Mouse (Mus musculus) ovary, adult 18-20 months (tissue): ENCODE results near the gene Tbc1d4.
A peak's percentile ranks its signal among the peaks of the same experiment; 100 is the strongest.
"Not testable (repeated sequence)": the region's sequence is repeated elsewhere in the genome, so short reads cannot be mapped to it uniquely, and the experiment has no call there.

Experiments used
- DNase-seq: peaks from one replicate; pipeline ENCODE4 v3.0.0; 2022; ENCODE audit warnings: low spot score, mixed read lengths

The Tbc1d4 gene

DNA sequence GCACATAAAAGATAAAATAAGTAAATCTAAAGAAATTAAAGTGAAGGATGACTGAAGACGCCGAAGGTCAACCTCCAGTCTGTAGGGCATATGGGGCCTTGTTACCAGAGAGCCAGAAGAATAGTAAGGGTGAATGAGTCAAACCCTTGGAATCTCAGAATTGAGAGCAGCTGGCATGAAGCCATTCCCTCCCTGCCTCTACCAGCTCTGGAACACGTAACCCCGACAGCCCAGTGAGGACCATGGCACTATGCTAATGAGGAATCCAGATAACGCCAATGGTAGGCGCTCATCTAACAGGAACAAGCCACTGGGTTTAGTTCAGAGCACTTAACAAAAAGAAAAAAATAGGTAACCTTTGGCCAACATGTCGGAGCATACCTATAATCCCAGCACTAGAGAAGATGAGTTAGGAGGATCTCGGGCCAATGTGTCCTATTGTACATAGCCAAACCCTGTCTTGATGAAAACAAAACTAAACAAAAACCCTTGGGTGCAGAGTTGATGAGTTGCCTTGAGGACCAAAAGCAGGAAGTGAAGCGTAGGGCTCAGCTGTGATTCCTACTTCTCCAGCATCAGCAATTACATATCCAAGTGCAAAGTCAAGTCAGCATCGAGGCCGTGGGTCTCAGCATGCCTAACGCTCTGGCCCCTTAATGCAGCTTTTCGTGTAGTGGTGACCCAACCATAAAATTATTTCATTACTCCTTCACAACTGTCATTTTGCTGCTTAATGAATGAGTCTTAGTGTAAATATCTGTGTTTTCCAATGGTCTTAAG is 13.5 kb downstream of the Tbc1d4 start:
- no peak for DNase-seq

DNA sequence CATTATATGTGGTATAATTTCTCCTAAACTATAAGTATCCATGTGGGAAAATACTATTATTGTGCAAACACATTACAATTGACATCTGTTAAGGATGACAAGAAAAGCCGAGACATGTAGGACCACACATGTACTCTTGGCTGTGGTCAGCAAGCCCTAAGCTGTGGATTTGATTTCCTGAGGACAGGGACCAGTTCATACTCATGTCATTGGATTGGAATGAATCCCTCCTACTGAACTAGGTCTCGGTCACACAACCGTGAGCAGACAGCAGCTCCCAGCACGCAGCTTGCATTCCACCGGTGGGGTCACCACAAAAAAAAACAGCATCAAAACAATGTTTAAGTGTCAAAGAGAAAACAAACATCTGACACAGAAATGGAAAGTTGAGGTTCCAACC is 15.0 kb downstream of the Tbc1d4 start:
- DNase-seq: no peak

DNA sequence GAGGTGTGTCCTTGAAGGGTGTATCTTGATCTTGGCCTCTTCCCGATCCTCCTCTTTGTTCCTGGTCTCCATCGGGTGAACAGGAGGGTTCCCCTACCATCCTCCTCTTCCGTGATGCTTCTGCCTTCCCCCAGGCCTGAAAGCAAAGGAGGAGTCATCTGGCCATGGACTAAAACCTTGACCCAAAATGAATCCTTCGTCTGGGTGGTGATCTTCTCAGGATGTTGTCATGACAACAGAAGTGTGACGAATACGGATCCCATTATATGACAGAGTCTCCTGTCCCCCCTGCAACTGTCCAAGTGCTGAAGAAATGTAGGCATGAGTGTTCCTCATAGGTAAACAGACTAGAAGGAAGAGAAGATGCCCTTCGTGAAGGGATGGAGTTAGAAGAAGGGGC is 15.7 kb downstream of the Tbc1d4 start:
- no peak for DNase-seq

DNA sequence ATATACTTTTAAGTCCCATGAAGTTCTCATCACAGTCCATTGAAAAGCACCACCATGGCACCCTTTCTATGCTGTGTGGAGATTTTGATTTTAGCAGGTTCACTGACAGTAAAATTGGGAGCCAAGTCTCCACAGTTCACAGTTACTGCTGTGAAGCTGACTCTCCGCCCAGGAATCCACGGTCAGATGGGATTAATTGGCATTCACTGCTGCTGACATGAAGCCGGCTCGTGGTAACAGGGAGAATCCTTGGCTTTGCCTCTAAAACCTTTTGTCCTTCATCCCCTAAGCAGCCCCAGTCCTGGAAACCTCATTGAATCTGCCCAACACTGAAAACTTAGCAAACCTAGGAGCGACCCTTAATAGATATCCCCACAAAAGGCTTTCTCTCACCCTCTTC is 17.9 kb downstream of the Tbc1d4 start:
- DNase-seq: no peak

DNA sequence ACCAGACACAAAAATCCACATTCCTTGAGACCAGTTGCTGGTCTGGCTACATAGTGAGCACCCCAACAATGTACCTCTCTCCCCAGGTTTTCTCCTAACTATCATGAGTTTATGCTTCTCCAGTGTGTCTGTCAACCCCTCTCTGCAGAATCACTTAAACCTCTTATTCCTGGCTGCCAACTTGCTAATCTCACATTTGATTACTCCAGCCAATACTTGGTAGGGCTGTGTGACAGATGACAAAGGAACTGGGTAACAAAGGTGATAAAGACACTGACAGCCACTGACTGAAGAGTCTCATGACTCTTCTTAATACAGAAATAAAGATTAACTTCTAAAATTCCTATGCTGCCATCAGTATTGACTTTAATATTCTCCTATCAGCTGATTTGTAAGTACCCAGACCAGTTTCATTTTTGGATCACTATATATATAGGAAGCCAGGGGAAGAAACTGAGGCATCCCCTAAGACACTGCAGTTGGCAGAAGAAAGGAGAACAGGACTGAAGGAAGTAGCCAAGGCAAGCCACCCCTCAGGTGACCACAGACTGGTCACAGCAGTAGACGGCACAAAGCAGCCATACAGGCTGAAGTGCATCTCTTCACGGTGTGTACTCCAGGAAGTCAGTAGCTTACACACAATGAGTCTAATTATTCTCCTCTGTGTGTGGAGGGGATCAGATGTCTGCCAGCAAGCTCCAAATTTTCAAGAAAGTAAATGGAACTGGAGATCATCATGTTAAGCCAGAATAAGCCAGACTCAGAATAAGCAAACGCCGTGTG is 20.6 kb downstream of the Tbc1d4 start:
- DNase-seq: not testable (repeated sequence)

DNA sequence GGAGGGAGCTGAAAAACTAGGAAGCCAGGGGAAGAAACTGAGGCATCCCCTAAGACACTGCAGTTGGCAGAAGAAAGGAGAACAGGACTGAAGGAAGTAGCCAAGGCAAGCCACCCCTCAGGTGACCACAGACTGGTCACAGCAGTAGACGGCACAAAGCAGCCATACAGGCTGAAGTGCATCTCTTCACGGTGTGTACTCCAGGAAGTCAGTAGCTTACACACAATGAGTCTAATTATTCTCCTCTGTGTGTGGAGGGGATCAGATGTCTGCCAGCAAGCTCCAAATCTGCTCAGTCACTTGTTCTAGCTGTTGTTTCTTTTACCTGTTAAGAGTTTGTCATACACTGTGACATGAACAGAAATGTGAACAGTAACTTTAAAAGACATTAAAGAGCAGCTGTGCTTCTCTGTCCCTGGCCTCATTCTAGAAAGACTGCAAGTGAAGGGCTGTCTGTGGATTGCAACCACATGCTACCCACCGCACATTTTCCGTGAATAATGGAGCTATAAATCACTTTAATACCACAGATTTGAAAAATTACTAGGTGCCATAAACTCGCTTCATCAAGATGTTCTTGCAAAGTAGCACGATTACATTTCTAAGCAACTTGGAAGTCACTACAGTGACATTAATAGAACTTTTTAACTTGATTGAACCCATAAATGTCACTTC is 21.5 kb downstream of the Tbc1d4 start:
- not testable (repeated sequence) for DNase-seq

DNA sequence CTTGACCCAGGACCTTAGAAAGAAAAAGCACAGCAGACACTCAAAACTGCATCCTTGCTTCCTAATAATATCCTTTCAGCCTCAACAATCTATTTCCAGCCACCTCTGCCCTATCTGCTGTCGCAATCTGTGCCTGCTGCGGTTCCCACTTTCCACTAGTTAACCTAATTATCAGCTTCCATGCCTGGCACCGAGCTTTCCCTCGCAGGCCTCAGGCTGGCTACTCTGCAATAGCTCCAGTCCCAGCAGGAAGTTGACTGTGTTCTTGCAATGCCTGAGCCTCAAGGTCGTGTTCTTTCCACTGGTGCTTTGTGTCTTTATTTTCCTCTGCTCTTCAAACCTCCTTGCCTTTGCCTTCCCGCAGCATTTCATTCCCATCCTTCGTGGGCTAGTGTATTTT is 22.9 kb downstream of the Tbc1d4 start:
- DNase-seq: no peak

DNA sequence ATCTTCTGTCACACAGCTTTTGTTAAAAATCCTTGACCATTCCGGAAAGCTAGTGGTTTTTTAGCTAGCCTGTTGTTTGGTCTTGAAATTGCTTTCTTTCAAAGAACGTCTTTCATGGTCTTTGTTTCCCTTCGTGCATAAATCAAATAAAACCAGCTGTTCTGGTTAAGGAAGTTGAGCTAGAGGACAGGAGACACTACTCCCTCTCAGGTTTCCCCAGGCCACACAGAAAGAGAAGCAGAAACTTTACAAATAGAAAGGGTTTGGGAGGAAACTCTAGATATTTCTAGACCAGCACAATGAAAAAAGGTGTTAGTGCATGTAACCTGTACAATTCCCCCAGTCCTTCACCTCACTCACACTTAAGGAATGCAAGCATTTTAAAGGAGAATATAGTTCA is 33.3 kb downstream of the Tbc1d4 start:
- no peak for DNase-seq

DNA sequence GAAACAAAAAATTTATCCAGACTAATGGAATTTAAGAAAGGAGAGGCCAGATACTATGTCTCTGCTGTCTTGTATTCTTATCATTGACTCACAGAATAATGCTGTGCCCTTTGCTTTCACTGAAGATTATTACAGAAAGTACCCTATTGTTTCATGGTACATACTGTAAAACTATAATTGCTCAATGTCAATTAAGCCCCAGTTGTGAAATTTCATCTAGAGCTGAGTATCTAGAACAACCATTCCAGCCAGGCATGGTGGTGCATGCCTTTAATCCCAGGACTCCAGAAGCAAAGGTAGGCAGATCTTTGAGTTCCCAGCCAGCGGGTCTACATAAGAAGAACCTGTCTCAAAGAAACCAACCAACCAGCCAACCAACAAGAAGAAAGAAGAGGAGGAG is 34.5 kb downstream of the Tbc1d4 start:
- no peak for DNase-seq

DNA sequence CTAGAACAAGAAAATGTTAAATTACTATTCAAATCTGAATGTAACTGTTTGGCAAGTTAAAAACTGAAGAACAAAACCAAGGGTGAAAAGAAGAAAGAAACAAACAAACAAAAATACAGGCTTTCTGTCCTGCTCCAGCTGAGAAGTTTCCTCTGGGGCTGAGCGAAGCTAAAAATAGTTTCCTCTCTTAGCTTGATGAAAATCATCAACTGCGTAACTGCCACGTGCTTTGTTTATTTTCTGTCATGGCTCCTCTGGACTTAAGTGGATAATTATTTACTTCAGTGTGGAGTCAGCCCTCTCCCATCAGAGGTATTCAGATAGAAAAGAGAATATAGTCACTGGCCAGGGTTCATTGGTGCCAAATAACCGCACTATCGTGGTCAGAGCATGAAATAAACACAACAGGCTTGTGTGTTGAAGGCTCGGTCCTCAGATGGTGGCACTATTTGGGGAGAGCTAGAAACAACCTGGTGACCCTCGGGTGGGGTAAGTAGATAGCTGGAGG is 35.8 kb downstream of the Tbc1d4 start:
- DNase-seq: no peak

DNA sequence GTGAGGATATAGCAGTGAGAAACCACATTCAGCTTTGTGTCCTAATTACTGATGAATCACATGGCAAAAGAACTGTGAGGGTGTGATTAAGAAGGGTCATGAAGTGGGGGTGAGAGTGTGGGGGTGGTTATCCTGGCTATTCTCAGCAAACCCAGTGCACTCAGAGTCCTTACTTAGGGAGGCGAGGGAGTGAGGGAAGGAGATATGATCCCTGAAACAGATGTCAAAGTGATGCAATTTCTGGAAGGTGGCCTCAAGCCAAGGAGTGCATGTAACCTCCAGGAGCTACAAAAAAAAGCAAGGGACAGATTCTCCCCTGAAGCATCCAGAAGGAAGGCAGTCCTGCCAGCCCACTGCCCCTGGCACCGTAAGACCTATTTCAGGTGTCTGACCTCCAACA is 40.2 kb downstream of the Tbc1d4 start:
- DNase-seq: peak; percentile 19

DNA sequence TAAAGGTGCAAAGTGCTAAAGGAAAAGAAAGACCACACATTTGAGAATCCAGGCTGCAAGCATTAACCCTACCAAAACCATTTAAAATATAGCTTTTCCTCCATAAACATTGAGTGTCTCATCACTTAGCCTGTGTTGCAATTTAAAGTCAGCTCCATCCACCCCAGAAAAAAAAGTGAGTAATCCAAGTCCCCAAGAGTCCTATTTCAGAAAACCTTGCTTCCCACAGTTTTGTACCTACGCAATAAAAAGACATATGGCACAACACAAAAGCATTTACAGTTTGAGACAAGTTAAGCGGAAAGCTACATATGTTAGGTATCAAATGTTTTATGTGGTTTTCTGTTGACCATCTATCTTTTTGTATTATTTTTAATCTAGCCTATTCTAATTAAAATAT is 42.3 kb downstream of the Tbc1d4 start:
- no peak for DNase-seq

DNA sequence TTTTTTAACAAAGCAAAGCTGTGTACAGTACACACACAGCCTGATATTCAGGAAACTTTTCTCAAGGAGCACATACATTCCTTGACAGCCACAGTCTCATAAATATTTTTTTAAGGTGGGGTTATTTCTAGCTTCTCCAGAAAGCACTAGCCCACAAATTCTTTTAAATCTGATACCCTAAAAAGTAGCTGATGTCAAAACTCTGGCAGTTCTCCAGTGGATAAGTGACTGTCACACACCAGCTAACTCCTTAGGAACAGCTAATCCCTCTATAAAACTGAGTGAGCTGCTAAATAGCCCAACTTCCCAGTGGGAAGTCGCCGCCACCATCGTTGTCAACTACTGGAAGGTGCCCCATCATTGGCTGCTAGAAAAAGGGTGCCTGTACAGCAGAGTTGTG is 43.3 kb downstream of the Tbc1d4 start:
- DNase-seq: no peak

DNA sequence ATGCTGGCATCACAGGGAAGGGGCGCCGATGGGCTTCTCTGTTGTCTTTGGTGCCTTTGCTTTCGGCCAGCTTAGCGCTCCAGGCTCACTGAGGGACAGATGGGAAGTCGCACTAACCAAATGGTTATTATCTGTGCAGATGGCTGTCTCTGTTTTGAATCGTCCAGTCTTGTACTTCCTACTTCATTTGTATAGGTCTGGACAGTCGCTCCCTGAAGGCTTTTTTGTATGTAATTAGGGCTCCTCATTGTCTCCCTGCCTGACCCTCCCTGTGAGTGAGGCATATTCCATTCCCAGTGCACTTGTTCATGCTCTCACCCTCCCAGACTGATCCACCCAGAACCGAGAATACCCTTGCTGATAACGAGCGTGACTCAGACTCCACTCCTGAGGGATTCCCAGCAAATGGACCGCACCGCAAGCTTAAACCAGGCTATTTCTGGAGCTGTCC is 47.7 kb downstream of the Tbc1d4 start:
- DNase-seq: no peak

DNA sequence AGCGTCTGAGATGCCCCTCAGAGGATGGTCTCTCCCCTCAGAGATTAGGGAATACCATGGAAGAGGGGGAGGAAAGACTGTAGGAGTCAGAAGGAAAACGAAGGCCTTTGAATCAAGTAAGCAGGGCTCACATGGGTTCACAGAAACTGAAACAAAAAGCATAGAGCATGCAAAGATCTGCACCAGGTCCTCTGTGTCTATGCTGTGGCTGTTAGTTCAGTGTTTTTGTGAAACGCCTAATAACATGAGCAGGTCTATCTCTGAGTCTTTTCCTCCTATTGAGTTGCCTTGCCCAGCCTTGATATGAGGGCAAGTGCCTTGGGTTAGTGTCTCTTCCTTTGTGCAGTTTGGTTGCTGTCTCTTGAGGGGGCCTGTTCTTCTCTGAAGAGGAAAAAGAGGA is 49.5 kb downstream of the Tbc1d4 start:
- no peak for DNase-seq

DNA sequence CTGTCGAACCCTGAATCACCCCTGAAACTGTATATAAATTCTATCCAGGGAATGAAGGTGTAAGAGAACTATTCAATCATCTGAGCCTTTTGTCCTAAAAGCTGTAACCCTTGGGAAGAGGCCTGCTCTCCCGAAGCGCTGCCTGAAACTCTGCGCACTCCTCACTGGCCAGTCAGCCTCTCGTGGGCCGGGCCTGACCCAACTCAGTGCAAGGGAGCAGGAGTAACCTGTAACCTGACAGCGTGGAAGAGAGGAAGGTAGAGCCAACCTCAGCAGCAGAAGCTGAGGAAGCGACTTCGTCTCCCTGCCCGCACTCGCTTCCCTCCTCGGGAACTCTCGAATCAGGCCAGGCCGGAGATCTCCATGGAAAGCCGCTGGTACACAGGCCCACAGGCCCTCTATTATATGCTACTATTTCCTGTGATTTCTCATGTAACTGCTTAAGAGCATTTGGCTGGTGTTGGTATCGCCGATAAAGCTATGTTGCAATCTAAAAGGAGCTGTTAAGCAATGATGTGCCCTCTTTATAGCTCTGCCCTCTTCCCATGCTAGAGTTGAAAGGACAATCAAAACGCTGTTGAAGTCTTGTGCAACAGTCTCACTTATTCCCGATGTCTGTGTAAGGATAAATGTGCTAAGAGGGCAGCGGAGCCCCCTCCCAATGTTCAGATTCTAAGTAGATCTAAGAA is 60.0 kb downstream of the Tbc1d4 start:
- DNase-seq: no peak

DNA sequence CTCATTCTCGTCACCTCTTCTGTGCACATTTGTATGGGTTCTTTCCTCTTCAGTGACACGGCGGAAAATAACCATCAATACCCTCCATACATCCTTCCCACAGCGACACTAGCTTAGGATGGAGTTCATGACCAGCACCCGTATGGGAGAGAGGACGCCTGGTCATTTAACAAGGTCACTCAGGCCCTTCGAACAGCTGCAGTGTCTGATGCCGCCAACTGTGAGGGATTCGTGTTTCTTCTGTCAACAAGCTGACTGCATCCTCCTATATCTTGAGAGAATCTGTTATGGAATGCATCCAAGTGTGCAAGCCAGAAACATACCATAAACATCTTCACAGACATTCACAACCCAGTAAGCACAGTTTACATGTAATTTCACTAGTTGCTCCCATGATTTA is 67.1 kb downstream of the Tbc1d4 start:
- no peak for DNase-seq

DNA sequence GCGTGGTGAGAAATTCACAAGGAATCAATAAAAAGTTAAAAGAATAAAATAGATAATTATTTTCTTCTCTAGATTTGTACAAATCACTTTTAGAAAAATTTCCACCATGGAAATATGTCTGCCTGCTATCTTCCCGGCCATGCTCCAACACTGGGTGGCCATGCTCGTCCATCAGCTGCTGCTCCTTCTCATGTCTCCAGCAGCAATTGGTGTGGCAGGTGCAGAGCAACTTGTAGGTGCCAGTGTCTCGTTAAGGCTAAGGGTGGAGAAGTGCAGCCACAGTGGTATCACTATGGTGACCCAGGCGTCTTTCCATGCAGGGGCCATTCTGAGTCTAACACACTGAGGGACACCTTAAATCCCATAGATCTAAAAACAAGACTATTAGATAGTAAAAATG is 67.8 kb downstream of the Tbc1d4 start:
- DNase-seq: no peak

DNA sequence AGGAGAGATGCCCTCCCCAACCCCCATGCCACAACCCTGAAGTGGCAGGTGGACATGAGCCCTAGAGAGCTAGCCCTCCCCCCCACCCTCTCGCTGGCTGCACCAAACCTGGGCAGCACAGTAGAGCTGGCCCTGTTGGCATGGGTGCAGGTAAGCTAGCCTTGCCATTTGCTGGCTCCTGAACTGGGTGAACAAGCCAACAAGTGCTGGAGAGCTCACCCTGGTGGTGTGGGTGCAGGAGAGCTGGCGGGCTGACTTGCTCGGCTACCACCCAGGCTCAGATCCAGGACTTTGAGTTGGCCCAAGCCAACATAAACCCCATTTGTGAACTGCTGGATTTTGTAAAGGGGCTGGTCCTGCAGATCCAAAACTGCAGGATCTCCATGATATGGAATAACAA is 68.5 kb downstream of the Tbc1d4 start:
- DNase-seq: no peak

DNA sequence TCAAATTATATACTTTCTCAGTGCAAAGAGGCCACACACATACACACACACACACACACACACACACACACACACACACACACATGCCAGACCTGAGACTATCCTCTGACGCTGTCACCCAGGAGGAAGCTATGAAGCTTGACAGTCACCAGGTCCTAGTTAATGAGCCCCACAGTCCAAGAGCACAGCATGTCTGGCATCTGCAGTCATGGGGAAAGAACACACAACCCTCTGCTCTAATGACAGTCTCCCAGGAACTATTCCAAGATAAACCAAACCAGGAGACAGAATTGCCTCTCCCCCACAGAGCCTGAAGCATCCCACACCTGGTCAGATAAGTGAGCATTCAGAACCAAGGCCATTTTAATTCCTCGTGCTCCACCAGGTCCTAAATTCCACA is 71.1 kb downstream of the Tbc1d4 start:
- DNase-seq: no peak

DNA sequence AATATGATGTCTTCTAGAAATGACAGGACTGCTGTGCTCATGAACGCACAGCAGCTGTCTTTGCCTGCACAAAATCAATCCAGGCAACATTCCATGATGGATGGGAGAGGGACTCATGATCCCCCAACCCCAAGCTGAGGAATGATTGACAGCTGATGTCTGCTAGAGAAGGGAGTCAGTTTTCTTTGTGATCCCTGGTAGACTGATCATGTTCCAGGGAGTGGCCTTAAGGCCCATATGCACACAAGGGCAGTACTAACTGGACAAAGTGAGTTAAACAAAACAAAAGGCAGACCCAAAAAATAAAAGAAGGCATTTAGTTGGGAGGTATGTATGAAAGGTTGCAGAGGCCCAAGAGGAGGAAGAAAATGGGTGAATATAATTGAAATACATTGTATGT is 71.6 kb downstream of the Tbc1d4 start:
- DNase-seq: no peak

DNA sequence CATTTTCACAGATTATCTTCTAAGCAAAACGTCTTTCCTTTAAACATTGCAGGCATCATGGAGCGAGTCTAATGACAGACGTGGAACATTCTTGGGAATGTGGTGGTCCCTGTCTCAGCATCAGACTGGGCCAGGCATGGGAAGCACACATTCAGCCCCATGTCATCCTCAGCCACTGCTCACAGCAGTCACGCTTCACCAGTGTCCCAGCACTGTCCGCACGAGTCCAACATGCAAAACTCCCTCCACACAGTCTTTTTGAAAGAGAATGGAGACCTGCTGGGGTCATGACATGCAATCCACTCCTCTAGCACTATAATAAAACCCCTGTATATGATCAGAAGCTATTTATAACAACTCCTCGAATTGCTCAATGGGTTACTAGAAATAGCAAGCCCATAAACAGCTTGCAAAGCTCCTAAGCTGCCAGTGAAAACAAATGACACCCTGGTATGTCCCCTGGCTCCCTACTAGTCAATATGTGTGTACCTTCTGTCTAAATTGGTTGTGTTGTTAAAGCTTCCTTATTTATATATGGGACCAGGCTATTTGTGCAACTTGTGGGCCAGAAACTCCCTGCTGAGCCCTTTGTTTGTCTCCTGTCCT is 76.8 kb downstream of the Tbc1d4 start:
- DNase-seq: no peak
